Mouse (Mus musculus) thymus, adult 2 months (tissue): ENCODE data around the gene Gm17359.

Experiments used
- CTCF ChIP-seq: fragments of 200-500 bp; IDR thresholded peaks from 2 replicates; pipeline ENCODE4 v1.5.1; 2012; ENCODE audit warnings: mild to moderate bottlenecking, control low read depth, low read length, moderate library complexity, borderline replicate concordance; ENCODE audit not compliant: control insufficient read depth, poor library complexity, insufficient read depth; ENCODE audit errors: extremely low read depth
- POLR2A ChIP-seq: fragments of 200-500 bp; IDR thresholded peaks from 2 replicates; pipeline ENCODE4 v1.6.1; 2012; ENCODE audit warnings: mild to moderate bottlenecking, low read length, control low read depth, moderate library complexity; ENCODE audit not compliant: control insufficient read depth, poor library complexity, insufficient read depth; ENCODE audit errors: extremely low read depth

DNA sequence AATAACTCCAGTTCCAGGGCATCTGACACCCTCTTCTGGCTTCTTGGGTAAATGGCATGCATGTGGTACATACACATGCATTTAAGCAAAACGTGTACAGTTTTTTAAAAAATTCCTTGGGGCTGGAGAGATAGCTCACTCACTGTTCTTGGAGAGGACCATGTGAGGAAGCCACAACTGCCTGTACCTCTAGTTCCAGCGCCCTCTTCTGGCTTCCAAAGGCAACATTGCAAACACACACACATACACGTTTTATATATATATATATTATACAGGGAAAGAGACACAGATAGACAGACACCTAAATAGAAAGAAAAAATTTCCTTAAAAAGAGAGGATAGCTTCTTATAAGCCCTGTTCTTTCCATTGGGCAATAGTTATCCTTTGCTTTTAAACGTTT, 107.4 kb downstream of the Gm17359 start:
- TF ChIP-seq CTCF = no peak
- no peak for TF ChIP-seq POLR2A
